Mouse (Mus musculus): Measurements from ENCODE around the gene Xxylt1.

Xxylt1 gene

DNA sequence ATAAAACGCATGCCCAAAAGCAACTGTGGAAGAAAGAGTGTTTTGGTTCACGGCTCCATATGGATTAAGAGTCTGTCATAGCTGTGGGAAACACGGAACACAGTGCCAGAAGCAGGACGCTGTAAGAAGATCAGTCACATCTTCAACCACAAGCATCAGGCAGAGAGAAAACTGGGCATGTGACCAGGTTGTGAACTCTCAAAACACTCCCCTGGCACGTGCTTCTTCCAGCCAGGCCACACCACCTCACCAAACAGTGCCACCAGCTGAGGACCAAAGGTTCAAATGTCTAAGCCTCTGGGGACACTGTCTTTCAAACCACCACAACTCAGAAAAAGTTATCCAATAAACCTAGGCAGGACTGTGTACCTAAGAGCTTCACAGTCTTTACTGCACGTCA lies 93.0 kb downstream of the Xxylt1 start:
- DNase-seq (ENCODE audit: low read depth, low spot score): no peak

DNA sequence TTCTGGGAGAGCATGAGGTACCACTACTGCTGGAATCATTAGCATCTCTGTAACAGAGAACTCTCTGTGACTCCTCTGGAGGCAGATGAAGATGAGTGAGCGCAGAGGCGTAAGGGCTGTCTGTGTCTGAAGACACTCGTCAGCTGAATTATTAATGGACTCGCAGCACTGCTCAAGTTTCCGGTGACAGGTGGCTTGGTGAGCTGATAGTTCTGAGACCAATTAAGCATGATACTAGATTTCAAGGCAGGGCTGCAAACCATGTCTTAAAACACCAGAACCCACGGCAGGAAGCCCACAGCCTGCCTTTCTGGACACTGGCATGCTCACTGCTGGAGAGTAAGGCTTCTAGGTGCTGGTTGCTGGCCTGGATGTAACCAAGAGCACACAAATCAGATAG lies 93.5 kb downstream of the Xxylt1 start:
- DNase-seq (ENCODE audit: low read depth, low spot score): no peak

GRCm38 (mm10) chr16:30984826-30985545 lies 96.2 kb downstream of the Xxylt1 start:
- DNase-seq (ENCODE audit: low read depth, low spot score): no peak

DNA sequence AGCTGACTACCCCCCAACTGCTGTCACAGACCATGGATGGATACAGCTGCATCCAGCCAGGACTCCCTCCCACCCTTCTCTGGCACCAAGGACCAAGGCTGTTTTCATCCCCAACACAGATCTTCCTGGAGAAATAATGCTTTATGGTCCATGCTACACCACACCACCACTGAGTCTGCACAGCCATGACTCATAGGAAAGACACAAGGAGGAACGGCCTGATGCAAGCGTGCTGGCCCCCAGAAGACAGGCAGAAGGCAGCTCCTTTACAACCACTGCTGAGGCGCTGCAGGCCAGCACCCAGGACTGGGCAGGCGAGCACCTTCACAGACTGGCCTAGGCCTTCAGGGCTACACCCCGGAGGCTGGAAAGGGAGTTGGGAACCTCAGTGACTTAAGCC lies 97.1 kb downstream of the Xxylt1 start:
- DNase-seq (ENCODE audit: low read depth, low spot score): no peak

- DNase-seq (ENCODE audit: low read depth, low spot score): peak; percentile 86
Observed at GRCm38 (mm10) chr16:30983699-30984098, 97.5 kb downstream of the Xxylt1 start.

DNA sequence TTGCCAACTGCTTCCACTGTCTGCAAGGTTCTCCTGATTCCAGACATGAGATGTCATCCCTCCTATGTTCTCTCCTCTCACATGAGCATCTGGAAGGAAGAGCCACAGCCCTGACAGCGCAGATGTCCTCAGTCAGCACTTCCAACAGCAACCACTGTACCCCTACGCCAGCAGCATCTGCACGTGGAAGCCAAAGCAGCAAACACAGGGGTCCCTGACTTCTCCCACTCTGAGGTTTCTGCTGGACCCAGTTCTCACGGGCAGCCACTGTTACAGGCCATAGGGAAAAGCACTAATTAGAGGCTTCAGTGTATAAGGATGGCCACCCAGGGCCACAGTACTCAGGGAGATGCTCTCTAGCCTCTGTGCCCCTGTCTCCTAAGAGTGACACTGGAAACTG lies 98.0 kb downstream of the Xxylt1 start:
- no peak for DNase-seq (ENCODE audit: low read depth, low spot score)

DNA sequence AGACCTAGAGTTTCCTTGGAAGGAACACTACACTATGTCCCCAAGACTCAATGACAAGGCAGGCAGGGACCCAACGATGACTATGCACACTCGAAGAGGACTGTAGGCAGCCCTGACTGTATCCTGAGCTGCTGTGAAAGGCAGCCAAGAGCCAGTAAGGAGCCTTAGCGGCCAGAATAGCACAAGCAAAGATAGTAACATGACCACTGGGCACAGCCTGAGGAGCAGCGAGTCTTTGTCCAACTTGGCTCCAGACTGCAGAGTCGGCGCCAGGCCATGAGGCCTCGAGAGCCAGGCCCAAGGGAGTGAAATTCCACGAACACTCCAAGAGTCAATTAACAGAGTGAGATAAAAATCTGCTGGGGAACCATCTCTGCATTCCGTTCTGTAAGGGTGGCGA lies 99.9 kb downstream of the Xxylt1 start:
- DNase-seq (ENCODE audit: low read depth, low spot score): no peak

DNA sequence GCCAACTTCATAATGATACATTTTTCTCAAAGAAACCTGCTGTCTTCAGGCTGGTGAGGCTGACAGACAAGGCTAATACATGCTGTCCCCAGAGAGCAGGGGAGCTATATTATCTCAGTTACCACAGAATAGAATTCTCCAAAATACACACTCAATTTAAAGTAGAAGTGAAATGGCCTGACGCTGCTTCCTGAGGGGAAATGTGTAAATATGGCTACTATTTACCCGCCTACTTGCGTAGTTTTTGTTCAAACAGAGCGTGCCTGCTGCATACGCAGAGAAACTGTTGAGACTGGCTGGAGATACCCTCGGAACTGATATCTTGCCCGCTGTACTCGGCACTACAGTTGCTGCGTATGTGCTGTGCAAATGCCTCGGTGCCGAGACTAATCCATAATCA lies 101.3 kb downstream of the Xxylt1 start:
- no peak for DNase-seq (ENCODE audit: low read depth, low spot score)

DNA sequence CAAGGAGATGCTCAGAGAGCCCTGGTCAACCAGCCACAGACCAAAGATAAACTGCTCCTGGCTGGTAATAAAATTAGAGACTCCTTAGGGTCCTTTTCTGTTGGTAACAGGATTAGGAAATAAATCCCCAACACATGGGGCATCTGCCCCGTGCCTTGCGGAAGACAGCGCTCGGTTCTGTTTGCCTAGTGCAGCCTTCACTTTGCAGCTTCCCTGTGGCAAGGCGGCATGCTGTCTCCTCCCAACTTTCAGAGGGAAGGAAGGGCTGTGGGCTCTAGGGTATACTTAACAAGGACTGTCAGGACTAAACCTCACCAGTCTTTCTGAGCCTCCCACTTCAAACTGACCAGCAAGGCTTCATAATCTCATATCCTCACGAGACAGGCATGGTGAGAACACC lies 103.5 kb downstream of the Xxylt1 start:
- no peak for DNase-seq (ENCODE audit: low read depth, low spot score)

- peak; percentile 90 for DNase-seq (ENCODE audit: low read depth, low spot score)
Observed at GRCm38 (mm10) chr16:30977186-30977585, 104.0 kb downstream of the Xxylt1 start.

DNA sequence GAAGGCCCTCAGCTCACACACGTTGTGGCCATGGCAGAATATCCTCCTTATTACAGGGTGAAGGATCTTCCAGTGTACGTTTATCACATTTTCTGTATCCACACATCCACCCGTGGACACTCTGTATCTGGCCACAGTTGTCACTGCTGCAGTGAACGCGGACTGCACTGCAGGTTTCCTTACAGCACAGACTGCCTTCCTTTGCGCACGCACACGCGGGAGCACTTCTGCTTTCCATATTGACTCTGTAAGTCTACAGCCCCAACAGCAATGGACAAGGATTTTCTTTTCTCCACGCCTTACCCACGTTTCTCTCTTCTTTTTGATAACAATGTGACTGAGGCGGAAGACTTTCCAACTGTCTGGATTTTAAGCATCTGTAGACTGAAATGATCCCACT lies 106.7 kb downstream of the Xxylt1 start:
- DNase-seq (ENCODE audit: low read depth, low spot score): no peak

DNA sequence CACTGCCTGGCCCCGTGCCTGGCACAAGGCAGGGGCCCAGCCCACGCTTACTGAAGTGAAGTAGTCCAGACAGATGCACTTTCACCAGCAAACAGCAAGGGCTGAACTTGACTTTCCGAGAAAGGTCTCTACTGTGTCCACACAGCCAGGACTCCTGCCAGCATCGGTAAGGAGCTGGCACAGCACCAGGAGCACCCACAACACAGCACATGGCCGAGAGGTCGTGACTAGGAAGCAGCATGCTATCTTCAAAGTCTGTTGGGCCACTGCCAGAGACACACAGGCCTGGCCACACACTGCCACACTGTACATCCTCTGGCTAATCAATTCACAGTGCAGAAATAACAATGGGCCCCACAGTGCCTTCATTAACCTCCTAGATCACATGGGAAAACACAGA lies 107.8 kb downstream of the Xxylt1 start:
- no peak for DNase-seq (ENCODE audit: low read depth, low spot score)

DNA sequence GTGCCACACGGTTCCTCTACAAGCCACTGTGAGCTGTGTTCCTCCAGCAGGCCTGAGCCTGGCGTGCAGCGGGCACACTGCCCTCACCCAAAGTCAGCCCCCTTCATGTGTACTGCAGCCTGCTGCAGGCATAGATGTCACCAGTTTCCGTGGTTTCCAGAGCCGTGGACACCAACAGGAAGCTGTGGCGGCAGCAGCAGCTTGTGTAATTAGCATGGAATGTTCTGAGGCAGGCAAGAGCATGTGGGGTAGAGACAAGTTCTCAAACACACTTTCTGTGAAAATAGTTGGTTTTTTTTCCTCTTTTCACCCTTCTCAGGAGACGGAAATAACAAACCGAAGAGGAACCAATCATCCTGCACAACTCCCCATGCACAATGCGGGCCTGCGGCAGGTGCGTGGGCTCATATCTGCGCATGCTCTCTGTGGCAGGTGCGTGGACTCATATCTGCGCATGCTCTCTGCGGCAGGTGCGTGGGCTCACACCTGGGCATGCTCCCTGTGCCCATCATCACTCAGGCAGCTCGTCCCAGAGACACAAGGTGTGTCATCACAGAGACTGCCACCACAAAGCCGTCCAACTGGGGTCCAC lies 109.2 kb downstream of the Xxylt1 start:
- peak; percentile 53 for DNase-seq (ENCODE audit: low read depth, low spot score)

GRCm38 (mm10) chr16:30969266-30970064 lies 111.8 kb downstream of the Xxylt1 start:
- DNase-seq (ENCODE audit: low read depth, low spot score): no peak

GRCm38 (mm10) chr16:30968402-30969151 lies 112.7 kb downstream of the Xxylt1 start:
- no peak for DNase-seq (ENCODE audit: low read depth, low spot score)

DNA sequence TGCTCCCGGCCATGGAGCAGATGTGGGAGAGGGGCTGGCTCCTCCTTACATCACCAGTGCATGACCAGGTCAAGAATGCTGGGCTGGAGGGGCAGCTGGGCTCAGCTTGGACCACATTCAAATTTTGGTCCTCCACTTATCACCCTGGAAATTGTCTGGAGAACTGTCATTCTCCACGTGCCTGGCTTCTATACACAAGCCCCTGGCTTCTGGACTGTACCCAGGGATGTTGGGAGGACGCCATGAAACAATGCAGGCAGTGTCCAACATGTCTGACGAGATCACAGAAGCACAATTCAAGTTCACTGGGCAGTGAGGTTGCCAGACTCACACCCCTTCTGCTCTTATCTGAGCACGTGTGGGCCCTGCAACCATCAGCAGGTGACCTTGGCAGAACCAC lies 114.5 kb downstream of the Xxylt1 start:
- no peak for DNase-seq (ENCODE audit: low read depth, low spot score)

GRCm38 (mm10) chr16:30964891-30965290 lies 116.3 kb downstream of the Xxylt1 start:
- DNase-seq (ENCODE audit: low read depth, low spot score): no peak

DNA sequence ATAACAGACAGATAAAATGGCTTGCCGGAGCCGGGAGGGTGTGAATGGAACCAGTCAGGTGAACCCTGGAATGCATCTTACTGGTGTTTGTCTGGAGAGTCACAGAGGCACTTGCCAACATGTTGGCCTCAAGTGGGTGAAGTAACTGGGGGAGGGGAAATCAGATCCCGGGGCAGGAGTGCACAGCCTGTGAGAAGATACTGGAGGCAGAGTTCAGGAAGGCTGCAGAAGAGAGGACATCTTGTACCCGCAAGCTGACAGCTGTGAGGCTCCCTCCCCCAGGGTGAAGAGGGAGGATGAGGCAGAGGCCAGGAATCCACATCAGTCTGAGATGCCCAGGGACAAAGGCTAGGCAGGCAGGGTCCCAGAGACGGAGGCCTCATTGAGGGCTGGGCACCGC lies 116.8 kb downstream of the Xxylt1 start:
- DNase-seq (ENCODE audit: low read depth, low spot score): no peak

GRCm38 (mm10) chr16:30962515-30962914 lies 118.7 kb downstream of the Xxylt1 start:
- DNase-seq (ENCODE audit: low read depth, low spot score): no peak

- DNase-seq (ENCODE audit: low read depth, low spot score): no peak
Observed at GRCm38 (mm10) chr16:30961176-30961575, 120.1 kb downstream of the Xxylt1 start.

DNA sequence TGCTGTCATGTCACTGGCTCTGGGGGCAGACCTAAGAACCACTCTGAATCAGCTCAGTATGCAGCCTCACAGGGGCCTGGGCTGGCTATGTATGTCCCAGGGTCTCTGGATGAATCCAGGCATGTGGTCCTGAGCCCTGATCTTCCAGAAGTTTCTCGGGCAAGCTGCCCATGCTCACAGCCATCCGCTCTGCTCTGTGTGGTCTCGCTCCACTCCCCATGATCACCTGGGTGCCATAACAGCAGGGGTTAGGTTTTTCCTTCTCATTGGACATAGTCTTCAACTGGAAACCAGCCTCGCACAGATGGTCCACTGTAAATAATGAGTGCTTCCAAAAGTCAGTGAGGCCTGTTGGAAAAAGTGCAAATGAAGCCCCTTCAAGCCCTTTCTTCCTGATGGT lies 121.0 kb downstream of the Xxylt1 start:
- no peak for DNase-seq (ENCODE audit: low read depth, low spot score)

GRCm38 (mm10) chr16:30959692-30960091 lies 121.5 kb downstream of the Xxylt1 start:
- no peak for DNase-seq (ENCODE audit: low read depth, low spot score)
